Mouse (Mus musculus): ENCODE results near the gene Casq2. TPM values are rescaled to one million over a fixed set of nuclear protein-coding genes. Genes with fewer than 3 reads are reported as not detected.
A peak's percentile ranks its signal among the peaks of the same experiment; 100 is the strongest.
"Not testable (repeated sequence)": the region's sequence is repeated elsewhere in the genome, so short reads cannot be mapped to it uniquely, and the experiment has no call there.

The Casq2 gene
- total RNA-seq, 2 experiments from 2014 or later = 0.69 to 1.3 TPM

GRCm38 (mm10) chr3:102137158-102137557 is 50.9 kb downstream of the Casq2 start:
- no peak for DNase-seq

DNA sequence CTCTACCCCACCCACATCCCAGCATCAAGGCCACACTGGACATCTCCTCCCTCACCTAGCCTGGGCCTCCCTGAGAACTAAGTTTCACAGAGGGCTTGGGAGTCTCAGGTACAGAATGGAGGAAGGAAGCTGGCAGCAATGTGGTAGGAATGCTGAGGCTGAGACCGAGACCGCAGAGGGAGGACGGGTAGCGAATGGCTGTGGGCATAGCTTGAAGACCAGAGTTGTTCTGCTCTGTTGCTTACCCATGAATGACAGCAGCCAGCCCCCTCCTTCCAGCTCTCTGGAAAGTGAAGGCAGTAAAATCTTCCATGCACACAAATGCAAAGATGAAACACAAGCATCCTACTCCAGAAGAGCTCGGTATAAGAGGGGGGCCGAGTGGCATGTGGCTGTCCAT is 52.7 kb downstream of the Casq2 start:
- DNase-seq = no peak

DNA sequence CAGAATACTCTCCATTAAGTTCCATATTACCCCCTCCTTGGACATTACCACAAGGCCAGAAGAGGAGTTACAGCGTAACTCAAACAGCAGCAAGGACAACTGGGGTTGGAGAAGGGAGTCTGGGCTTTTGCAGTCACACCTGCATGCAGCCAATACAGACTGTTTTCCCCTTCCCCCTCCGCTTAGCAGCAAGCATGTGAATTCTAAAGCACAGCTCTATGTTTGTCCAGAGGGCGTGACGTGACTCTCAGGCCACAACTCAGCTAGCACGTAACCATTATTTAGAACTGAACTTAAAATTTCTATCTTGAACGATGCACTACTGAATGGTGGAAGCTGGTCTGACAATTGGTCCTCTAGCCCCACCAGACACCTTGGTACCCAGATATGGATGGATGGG is 54.4 kb downstream of the Casq2 start:
- DNase-seq = no peak

DNA sequence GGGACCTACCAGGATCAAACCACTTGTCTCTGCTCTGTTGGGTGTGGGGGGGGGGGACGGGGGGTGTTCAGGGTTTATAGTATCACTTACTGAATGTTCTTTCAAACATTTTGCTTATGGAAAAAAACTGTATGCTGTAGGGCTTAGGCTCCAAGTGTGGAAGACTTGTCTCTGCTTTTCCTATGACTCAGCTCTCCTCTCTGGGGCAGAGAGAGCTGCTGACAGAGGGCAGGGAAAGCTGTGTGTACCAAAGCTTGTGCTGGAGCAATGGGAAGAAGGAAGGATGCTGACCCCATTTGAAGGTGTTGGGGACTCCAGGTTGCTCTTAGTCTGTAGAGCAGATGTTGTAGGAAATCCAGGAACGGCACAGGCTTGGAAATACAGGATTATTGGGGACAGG is 55.2 kb downstream of the Casq2 start:
- no peak for DNase-seq

GRCm38 (mm10) chr3:102141893-102142292 is 55.7 kb downstream of the Casq2 start:
- no peak for DNase-seq

- no peak for DNase-seq
These were observed 56.7 kb downstream of the Casq2 start for GRCm38 (mm10) chr3:102142947-102143346.

GRCm38 (mm10) chr3:102143536-102143935 is 57.3 kb downstream of the Casq2 start:
- no peak for DNase-seq

GRCm38 (mm10) chr3:102144401-102144800 is 58.2 kb downstream of the Casq2 start:
- DNase-seq = no peak

GRCm38 (mm10) chr3:102145645-102146386 is 59.6 kb downstream of the Casq2 start:
- no peak for DNase-seq

GRCm38 (mm10) chr3:102146428-102146827 is 60.2 kb downstream of the Casq2 start:
- DNase-seq = no peak

DNA sequence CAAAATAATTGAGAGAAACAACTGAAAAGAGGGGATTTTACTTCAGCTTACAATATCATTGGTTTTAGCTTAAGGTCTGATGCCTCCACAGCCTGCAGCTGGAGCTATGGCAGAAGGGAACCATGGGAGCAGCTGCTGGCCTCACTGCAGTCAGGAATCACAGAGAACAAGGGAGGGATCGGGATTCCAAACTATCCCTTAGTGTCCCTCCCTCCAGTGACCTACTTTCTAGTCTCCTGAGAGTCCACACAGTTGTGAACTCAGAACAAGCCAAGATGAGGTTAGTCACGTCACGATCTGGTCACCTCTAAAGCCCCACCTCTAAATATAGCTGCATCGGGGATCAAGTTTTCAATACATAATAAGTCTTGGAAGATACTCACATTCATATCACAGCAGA is 61.0 kb downstream of the Casq2 start:
- no peak for DNase-seq

GRCm38 (mm10) chr3:102149941-102150340 is 63.7 kb downstream of the Casq2 start:
- no peak for DNase-seq

DNA sequence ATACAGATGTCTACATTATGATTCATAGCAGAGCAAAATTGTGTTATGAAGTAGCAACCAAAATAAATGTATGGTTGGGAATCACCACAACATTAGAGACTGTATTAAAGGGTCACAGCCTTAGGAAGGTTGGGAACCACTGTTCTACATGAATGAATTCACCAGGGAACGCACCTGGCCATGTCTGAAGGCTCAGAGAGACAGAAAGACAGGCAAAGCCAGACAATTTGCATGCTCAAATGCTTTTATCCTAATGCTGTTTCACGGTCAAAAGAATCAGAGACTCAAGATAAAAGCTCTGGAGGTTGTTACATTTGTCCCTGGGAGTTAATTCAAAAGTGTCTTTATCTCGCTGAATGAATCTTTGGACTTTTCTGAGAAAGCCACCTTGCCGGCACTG is 65.6 kb downstream of the Casq2 start:
- DNase-seq = no peak

DNA sequence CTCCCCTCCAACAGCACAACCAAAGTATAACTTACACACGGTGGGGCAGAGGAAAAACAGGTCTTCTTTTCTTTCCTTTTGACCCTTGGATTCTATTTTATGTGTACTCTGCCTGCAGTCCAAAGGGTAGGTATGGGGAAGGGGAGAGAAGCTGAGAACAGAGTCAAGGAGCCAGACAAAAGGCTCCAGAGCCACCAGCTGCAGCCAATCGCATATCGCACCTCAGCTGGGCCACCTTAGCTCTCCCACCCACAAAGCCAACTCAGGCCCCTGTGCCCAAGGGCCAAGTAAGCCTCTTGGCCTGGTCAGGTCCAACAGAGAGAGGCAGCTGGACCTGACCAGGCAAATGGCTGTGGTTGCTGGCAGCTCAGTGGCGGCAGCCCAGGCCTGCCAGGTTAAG is 66.3 kb downstream of the Casq2 start:
- no peak for DNase-seq

- no peak for DNase-seq
These were observed 66.7 kb downstream of the Casq2 start for GRCm38 (mm10) chr3:102152872-102153271.

- no peak for DNase-seq
These were observed 67.9 kb downstream of the Casq2 start for GRCm38 (mm10) chr3:102154107-102154506.

- no peak for DNase-seq
These were observed 70.5 kb downstream of the Casq2 start for GRCm38 (mm10) chr3:102156737-102157136.

- DNase-seq = no peak
These were observed 71.4 kb downstream of the Casq2 start for GRCm38 (mm10) chr3:102157652-102158051.

DNA sequence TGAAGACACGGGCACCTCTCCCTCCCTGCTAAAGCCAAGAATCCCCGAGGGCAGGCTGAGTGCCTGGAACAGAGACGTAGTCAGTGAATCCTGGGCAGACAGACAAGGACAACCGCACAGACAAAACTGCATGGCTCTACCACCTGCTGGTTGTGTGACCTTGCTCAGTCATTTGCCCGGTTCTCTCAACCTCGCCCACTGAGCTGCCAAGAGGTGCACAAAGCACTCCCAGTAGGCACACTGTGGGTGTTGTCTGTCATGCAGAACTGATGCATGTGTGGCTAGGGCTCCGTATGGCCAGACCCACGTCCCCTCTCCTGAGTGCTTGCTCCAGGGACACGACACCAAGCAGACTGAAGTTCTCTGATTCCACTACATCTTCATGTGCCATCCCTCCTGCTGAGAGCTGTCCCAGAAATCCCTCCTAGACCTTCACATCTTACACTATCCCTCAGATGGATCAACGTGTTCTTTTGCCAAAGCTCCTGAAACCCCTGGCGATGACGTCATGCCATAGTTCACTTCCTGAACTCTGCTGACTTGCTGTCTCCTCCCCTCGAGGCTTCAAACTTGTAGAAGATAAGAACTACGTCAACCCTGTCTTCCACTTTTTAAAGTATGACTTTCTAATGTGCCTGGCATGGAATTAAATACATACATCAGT is 72.7 kb downstream of the Casq2 start:
- DNase-seq = peak; percentile 59 to 64

DNA sequence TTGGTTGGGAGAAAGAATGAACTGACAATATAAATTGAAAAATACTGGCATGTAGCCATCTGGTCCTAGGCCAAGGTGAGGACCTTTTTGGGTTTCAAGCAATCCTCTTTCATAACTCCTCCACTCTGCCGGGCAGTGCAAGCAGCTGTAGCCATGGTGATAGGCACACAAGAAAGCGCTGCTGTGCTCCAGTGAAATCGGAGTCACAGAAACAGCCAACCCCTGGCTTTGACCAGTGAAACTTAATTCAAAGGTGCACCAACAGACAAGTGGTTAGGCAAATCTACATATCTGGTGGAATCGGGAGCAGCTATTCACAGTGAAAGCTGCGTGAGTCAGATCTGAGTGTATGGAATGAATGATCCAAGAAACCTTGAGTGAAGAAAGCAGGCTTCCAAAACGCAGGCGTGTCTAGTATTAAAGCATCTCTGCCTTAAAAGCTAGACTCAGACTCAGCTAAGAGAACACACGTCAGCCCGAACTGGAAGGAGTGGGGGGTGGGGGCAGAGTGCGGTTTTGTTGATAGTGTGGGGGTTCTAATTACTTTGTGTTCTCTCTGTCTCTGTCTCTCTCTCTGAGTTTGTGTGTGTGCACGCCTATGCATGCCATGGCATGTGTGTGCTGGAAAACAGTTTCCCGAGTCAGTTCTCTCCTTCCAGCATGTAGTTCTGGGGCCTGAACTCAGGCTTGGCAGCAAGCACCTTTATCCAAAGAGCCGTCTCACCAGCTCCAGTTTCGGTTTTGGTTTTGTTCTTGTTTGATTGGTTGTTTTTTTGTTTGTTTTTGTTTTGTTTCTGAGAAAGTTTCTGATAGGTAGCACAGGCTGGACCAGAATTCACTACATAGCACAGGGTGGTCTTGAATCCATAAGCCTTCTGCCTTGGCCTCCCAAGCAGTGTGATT is 73.5 kb downstream of the Casq2 start:
- DNase-seq = peak; percentile 59 to 66

DNA sequence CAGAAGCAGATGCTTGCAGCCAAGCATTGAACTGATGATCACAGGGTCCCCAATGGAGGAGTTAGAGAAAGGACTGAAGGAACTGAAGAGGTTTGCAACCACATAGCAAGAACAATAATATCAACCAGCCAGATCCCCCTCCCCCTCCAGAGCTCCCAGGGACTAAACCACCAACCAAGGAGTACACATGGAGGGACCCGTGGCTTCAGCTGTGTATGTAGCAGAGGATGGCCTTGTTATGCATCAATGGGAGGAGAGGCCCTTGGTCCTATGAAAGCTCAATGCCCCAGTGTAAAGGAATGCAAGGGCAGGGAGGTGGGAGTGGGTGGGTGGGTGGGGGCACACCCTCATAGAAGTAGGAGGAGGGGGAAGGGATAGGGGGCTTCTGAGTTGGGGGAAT is 77.6 kb downstream of the Casq2 start:
- not testable (repeated sequence) for DNase-seq

DNA sequence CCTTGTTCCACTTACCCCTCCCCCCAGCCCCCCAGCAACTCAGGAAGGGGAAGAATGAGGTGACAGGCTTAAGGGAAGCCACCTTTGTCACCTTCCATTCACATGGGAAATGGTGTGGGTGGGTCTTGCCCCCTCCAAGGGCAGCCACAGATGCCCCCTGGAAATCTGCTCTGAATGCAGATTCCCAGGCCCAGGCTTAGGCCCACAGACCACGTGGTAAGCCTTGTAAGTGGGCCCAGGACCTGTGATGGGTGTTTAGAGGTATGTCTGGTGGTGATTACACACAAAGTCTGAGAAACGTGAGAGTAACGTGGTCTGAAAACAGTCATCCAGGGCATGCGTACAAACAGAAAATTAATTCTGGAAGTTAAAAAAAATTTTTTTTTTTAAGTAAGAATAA is 78.7 kb downstream of the Casq2 start:
- DNase-seq = no peak
